Mouse (Mus musculus) cerebellum, adult 2 months (tissue): ENCODE results near the gene Gna11. TPM values are rescaled to one million over a fixed set of nuclear protein-coding genes. Genes with fewer than 3 reads are reported as not detected.

Source experiments
- DNase-seq, 2 experiments: peaks; one replicate each; pipeline ENCODE4 v3.0.0; 2021
- H3K27ac ChIP-seq: fragments of 200-500 bp; 2 replicates; pipeline ENCODE4 v1.5.1; 2012; ENCODE audit warnings: low read length, control low read depth, inconsistent platforms; ENCODE audit not compliant: insufficient read depth
- H3K27me3 ChIP-seq: fragments of 200-500 bp; 2 replicates; pipeline ENCODE4 v1.6.1; 2012; ENCODE audit warnings: inconsistent platforms, mild to moderate bottlenecking, low read length, moderate library complexity; ENCODE audit not compliant: control insufficient read depth, insufficient read depth
- H3K4me1 ChIP-seq: fragments of 200-500 bp; 2 replicates; pipeline ENCODE4 v1.6.1; 2011; ENCODE audit warnings: low read length; ENCODE audit not compliant: control insufficient read depth, insufficient read depth
- H3K4me3 ChIP-seq: fragments of 200-500 bp; replicated peaks from 2 replicates; pipeline ENCODE3; 2011; ENCODE audit warnings: mild to moderate bottlenecking, low read depth, low read length, control low read depth; ENCODE audit not compliant: insufficient read depth
- CTCF ChIP-seq: fragments of 200-500 bp; IDR thresholded peaks from 2 replicates; pipeline ENCODE4 v1.5.1; 2011; ENCODE audit warnings: low read depth, mild to moderate bottlenecking, control low read depth, low read length, moderate library complexity, borderline replicate concordance; ENCODE audit not compliant: insufficient read depth
- POLR2A ChIP-seq: fragments of 200-500 bp; IDR thresholded peaks from 2 replicates; pipeline ENCODE4 v1.6.1; 2011; ENCODE audit warnings: low read length, control low read depth, borderline replicate concordance; ENCODE audit not compliant: insufficient read depth
- WGBS: fragments of 180-500 bp; shearing (Covaris S2); methylation state at CpG from one replicate; pipeline ENCODE4 v1.1.7; 2018; 5-methylcytosine and 5-hydroxymethylcytosine counted together
- polyA plus RNA-seq: library from polyadenylated mRNA; depleted of rRNA; stranded (reverse); fragments of >200 nt; gene quantifications from 2 replicates; pipeline ENCODE4 v1.2.3, GENCODE M21; 2012

Gna11 gene
- polyA plus RNA-seq, 1 experiment, result 107 TPM

GRCm38 (mm10) chr10:81536734-81537133 lies 8.3 kb downstream of the Gna11 start:
- H3K27ac ChIP-seq, result no peak overlapping the region
- no peak for DNase-seq
- peaks cover 38% of the 10 kb centered on the region for H3K4me1 ChIP-seq
- WGBS, result 73% methylated on average over 6 of the region's 6 CpGs
- no peaks in the 10 kb centered on the region for H3K27me3 ChIP-seq
- TF ChIP-seq CTCF, result peak; percentile 46; the same call in 1 of the 2 replicates
- TF ChIP-seq POLR2A, result no peak
- no peak overlapping the region for H3K4me3 ChIP-seq

- no peak overlapping the region for H3K27ac ChIP-seq
- no peak for DNase-seq
- H3K4me1 ChIP-seq, result peaks cover 19% of the 10 kb centered on the region
- TF ChIP-seq POLR2A, result no peak
- no peak for TF ChIP-seq CTCF
- no peaks in the 10 kb centered on the region for H3K27me3 ChIP-seq
- WGBS, result 83% methylated on average over 16 of the region's 16 CpGs
- H3K4me3 ChIP-seq, result no peak overlapping the region
Observed at GRCm38 (mm10) chr10:81534826-81535225, 10.2 kb downstream of the Gna11 start.

GRCm38 (mm10) chr10:81526779-81527178 lies 18.2 kb downstream of the Gna11 start:
- no peak overlapping the region for H3K4me3 ChIP-seq
- H3K27ac ChIP-seq, result no peak overlapping the region
- TF ChIP-seq CTCF (peak; percentile 93), POLR2A (no peak)
- DNase-seq, result peak; percentile 53 to 72
- 11% methylated on average over 14 of the region's 14 CpGs for WGBS
- H3K27me3 ChIP-seq, result no peaks in the 10 kb centered on the region
- no peaks in the 10 kb centered on the region for H3K4me1 ChIP-seq

GRCm38 (mm10) chr10:81525017-81525694 lies 19.8 kb downstream of the Gna11 start:
- Histone ChIP-seq H3K4me3 (no peak overlapping the region), H3K27ac (no peak overlapping the region), H3K4me1 (no peaks in the 10 kb centered on the region), H3K27me3 (no peaks in the 10 kb centered on the region)
- no peak for DNase-seq
- TF ChIP-seq POLR2A (no peak), CTCF (no peak)
- WGBS, result 70% methylated on average over 12 of the region's 13 CpGs

GRCm38 (mm10) chr10:81524051-81524605 lies 20.9 kb downstream of the Gna11 start, which contains the start of gene Gna15:
Gene Gna15, minus strand, starts transcription at chr10:81524225.
- no peak for DNase-seq
- H3K27ac ChIP-seq, result no peak within 1 kb of the TSS
- no peak within 1 kb of the TSS for H3K4me3 ChIP-seq
- H3K4me1 ChIP-seq, result no peaks in the 10 kb centered on the region
- H3K27me3 ChIP-seq, result no peaks in the 10 kb centered on the region
- WGBS, result 30% methylated on average over 9 of the region's 9 CpGs
- TF ChIP-seq CTCF, result no peak

- H3K27ac ChIP-seq, result no peak overlapping the region
- H3K4me3 ChIP-seq, result no peak overlapping the region
- DNase-seq, result no peak
- WGBS, result 29% methylated on average over 19 of the region's 19 CpGs
- no peaks in the 10 kb centered on the region for H3K4me1 ChIP-seq
- H3K27me3 ChIP-seq, result no peaks in the 10 kb centered on the region
- TF ChIP-seq POLR2A (no peak), CTCF (no peak)
Observed at GRCm38 (mm10) chr10:81523570-81523969, 21.4 kb downstream of the Gna11 start.

GRCm38 (mm10) chr10:81523142-81523541 lies 21.8 kb downstream of the Gna11 start:
- no peak for DNase-seq
- Histone ChIP-seq H3K4me3 (no peak overlapping the region), H3K27ac (no peak overlapping the region), H3K27me3 (no peaks in the 10 kb centered on the region), H3K4me1 (no peaks in the 10 kb centered on the region)
- 73% methylated on average over 6 of the region's 6 CpGs for WGBS
- TF ChIP-seq CTCF (no peak), POLR2A (no peak)

- Histone ChIP-seq H3K4me3 (no peak overlapping the region), H3K27me3 (no peaks in the 10 kb centered on the region), H3K4me1 (no peaks in the 10 kb centered on the region), H3K27ac (no peak overlapping the region)
- no peak for DNase-seq
- WGBS, result 76% methylated on average over 3 of the region's 3 CpGs
- TF ChIP-seq POLR2A (no peak), CTCF (no peak)
Observed at GRCm38 (mm10) chr10:81519978-81520365, 25.0 kb downstream of the Gna11 start.
